Mouse (Mus musculus): ENCODE measurements around the gene Gpat2. TPM values are rescaled to one million over a fixed set of nuclear protein-coding genes. Genes with fewer than 3 reads are reported as not detected.

The Gpat2 gene
- polyA plus RNA-seq, 1 experiment: 0.12 TPM

GRCm38 (mm10) chr2:127435554-127435953 lies 10.6 kb downstream of the Gpat2 start:
- WGBS: 92% methylated on average over 2 of the region's 2 CpGs
- DNase-seq (ENCODE audit: low read depth, low spot score): no peak

- WGBS: 87% methylated on average over 5 of the region's 5 CpGs
- no peak for DNase-seq (ENCODE audit: low read depth, low spot score)
Observed at GRCm38 (mm10) chr2:127437697-127438096, 12.7 kb downstream of the Gpat2 start.

- 2% methylated on average over 37 of the region's 37 CpGs for WGBS
- peak; percentile 78 for DNase-seq (ENCODE audit: low read depth, low spot score)
Observed at GRCm38 (mm10) chr2:127444055-127444789, 19.2 kb downstream of the Gpat2 start, which contains the start of gene Fahd2a. Fahd2a (minus strand) TSS chr2:127444565.

- 42% methylated on average over 3 of the region's 3 CpGs for WGBS
- no peak for DNase-seq (ENCODE audit: low read depth, low spot score)
Observed at GRCm38 (mm10) chr2:127446847-127447246, 21.8 kb downstream of the Gpat2 start.

GRCm38 (mm10) chr2:127449691-127450090 lies 24.7 kb downstream of the Gpat2 start:
- 15% methylated on average over 7 of the region's 7 CpGs for WGBS
- no peak for DNase-seq (ENCODE audit: low read depth, low spot score)

GRCm38 (mm10) chr2:127451748-127452147 lies 26.7 kb downstream of the Gpat2 start:
- 16% methylated on average over 6 of the region's 6 CpGs for WGBS
- no peak for DNase-seq (ENCODE audit: low read depth, low spot score)

- DNase-seq (ENCODE audit: low read depth, low spot score): no peak
- WGBS: 76% methylated on average over 9 of the region's 9 CpGs
Observed at GRCm38 (mm10) chr2:127453141-127453540, 28.1 kb downstream of the Gpat2 start.

- DNase-seq (ENCODE audit: low read depth, low spot score): peak; percentile 29
- 4% methylated on average over 5 of the region's 5 CpGs for WGBS
Observed at GRCm38 (mm10) chr2:127453764-127454163, 28.8 kb downstream of the Gpat2 start.

- WGBS: 76% methylated on average over 2 of the region's 2 CpGs
- DNase-seq (ENCODE audit: low read depth, low spot score): no peak
Observed at GRCm38 (mm10) chr2:127459341-127459740, 34.3 kb downstream of the Gpat2 start.

GRCm38 (mm10) chr2:127461351-127461750 lies 36.4 kb downstream of the Gpat2 start:
- WGBS: 54% methylated on average over 9 of the region's 9 CpGs
- DNase-seq (ENCODE audit: low read depth, low spot score): no peak

GRCm38 (mm10) chr2:127462314-127462713 lies 37.3 kb downstream of the Gpat2 start:
- DNase-seq (ENCODE audit: low read depth, low spot score): peak; percentile 29
- 10% methylated on average over 8 of the region's 8 CpGs for WGBS

- WGBS: 79% methylated on average over 5 of the region's 5 CpGs
- no peak for DNase-seq (ENCODE audit: low read depth, low spot score)
Observed at GRCm38 (mm10) chr2:127470183-127470582, 45.2 kb downstream of the Gpat2 start.

GRCm38 (mm10) chr2:127470661-127471060 lies 45.7 kb downstream of the Gpat2 start:
- DNase-seq (ENCODE audit: low read depth, low spot score): no peak
- WGBS: 76% methylated on average over 10 of the region's 10 CpGs

- DNase-seq (ENCODE audit: low read depth, low spot score): no peak
- 77% methylated on average over 8 of the region's 8 CpGs for WGBS
Observed at GRCm38 (mm10) chr2:127471281-127471680, 46.3 kb downstream of the Gpat2 start.

- DNase-seq (ENCODE audit: low read depth, low spot score): no peak
- WGBS: 54% methylated on average over 3 of the region's 3 CpGs
Observed at GRCm38 (mm10) chr2:127472279-127472678, 47.3 kb downstream of the Gpat2 start.

GRCm38 (mm10) chr2:127479210-127479609 lies 54.2 kb downstream of the Gpat2 start:
- 61% methylated on average over 4 of the region's 4 CpGs for WGBS
- no peak for DNase-seq (ENCODE audit: low read depth, low spot score)

- WGBS: 65% methylated on average over 10 of the region's 10 CpGs
- no peak for DNase-seq (ENCODE audit: low read depth, low spot score)
Observed at GRCm38 (mm10) chr2:127479763-127480162, 54.8 kb downstream of the Gpat2 start.

GRCm38 (mm10) chr2:127481841-127482532 lies 57.0 kb downstream of the Gpat2 start:
- WGBS: 2% methylated on average over 59 of the region's 59 CpGs
- no peak for DNase-seq (ENCODE audit: low read depth, low spot score)

- DNase-seq (ENCODE audit: low read depth, low spot score): no peak
- WGBS: under 1% methylated on average over 21 of the region's 21 CpGs
Observed at GRCm38 (mm10) chr2:127482533-127482911, 57.5 kb downstream of the Gpat2 start.

- DNase-seq (ENCODE audit: low read depth, low spot score): no peak
- WGBS: 3% methylated on average over 21 of the region's 21 CpGs
Observed at GRCm38 (mm10) chr2:127483001-127483400, 58.0 kb downstream of the Gpat2 start.

Measured in large intestine, adult 2 months (tissue).